ENCODE assay signal across 10 mouse cellular contexts in genomic region chr3:80800995-80801826, GRCm38 (mm10). TPM values are rescaled to one million over a fixed set of nuclear protein-coding genes. Genes with fewer than 3 reads are reported as not detected.
DNase-seq lines count a peak whose midpoint lies in the region; ATAC-seq lines count a peak whose summit lies in the region.
"Had no signal": no experiment of that assay in that cellular context is flagged by ENCODE, and none has a peak within 500 bp of the region (broad histone marks: within the 10 kb centered on the region; RNA-seq: fewer than 3 reads in every experiment).

No protein-coding gene starts in this region.

- H3K4me3 ChIP-seq in kidney, embryonic 14.5 days (ENCODE audit: low read length), result peak overlapping the region; percentile 34
- H3K4me3 ChIP-seq in embryonic facial prominence, embryonic 13.5 days, result peak overlapping the region; percentile 47
- H3K4me3 ChIP-seq in intestine, embryonic 14.5 days (ENCODE audit: low read depth, low read length), result peak overlapping the region; percentile 31
- peak overlapping the region; percentile 44 for H3K4me3 ChIP-seq in limb, embryonic 15.5 days

- DNase-seq in kidney, adult 18-20 months, result no peak
- DNase-seq in adrenal gland, postnatal 10 days, result peak; percentile 36
- peak; percentile 55 for DNase-seq in intestine, embryonic 14.5 days (ENCODE audit: low spot score)
- DNase-seq in retina, postnatal 7 days (ENCODE audit: low read depth, low spot score), result peak; percentile 27
- no peak for DNase-seq in c-Kit-positive CD71-positive TER-119-positive erythroid progenitor cells, embryonic 14.5 days (ENCODE audit: low spot score)

- peaks cover 14% of the 10 kb centered on the region; the same call in 1 of the 2 replicates for H3K4me1 ChIP-seq in kidney, embryonic 14.5 days (ENCODE audit: control insufficient read depth, insufficient read depth, low read length)
- peaks cover 17% of the 10 kb centered on the region for H3K4me1 ChIP-seq in embryonic facial prominence, embryonic 13.5 days
- H3K4me1 ChIP-seq in intestine, embryonic 14.5 days (replicated peaks; ENCODE audit: control insufficient read depth, insufficient read depth, low read length), result peaks cover 6% of the 10 kb centered on the region; the same call in 1 of the 2 replicates
- peaks cover 20% of the 10 kb centered on the region for H3K4me1 ChIP-seq in limb, embryonic 15.5 days

- no peaks in the 10 kb centered on the region for H3K36me3 ChIP-seq in kidney, embryonic 14.5 days (ENCODE audit: control insufficient read depth, insufficient read depth, low read length)
- H3K36me3 ChIP-seq in embryonic facial prominence, embryonic 13.5 days, result no peaks in the 10 kb centered on the region
- H3K36me3 ChIP-seq in intestine, embryonic 14.5 days (ENCODE audit: control insufficient read depth, insufficient read depth, low read length), result no peaks in the 10 kb centered on the region
- H3K36me3 ChIP-seq in limb, embryonic 15.5 days, result no peaks in the 10 kb centered on the region

- 9% methylated on average over 33 of the region's 33 CpGs for WGBS in kidney, embryonic 14.5 days
- 10% methylated on average over 33 of the region's 33 CpGs for WGBS in embryonic facial prominence, embryonic 13.5 days
- WGBS in intestine, embryonic 14.5 days, result 10% methylated on average over 33 of the region's 33 CpGs
- WGBS in limb, embryonic 15.5 days, result 9% methylated on average over 33 of the region's 33 CpGs

- no peaks in the 10 kb centered on the region for H3K9me3 ChIP-seq in kidney, embryonic 14.5 days (ENCODE audit: control insufficient read depth, low read length)
- H3K9me3 ChIP-seq in embryonic facial prominence, embryonic 13.5 days, result no peaks in the 10 kb centered on the region
- no peaks in the 10 kb centered on the region for H3K9me3 ChIP-seq in intestine, embryonic 14.5 days (ENCODE audit: control insufficient read depth, low read length)
- no peaks in the 10 kb centered on the region for H3K9me3 ChIP-seq in limb, embryonic 15.5 days

- peak overlapping the region; percentile 61 for H3K4me2 ChIP-seq in kidney, embryonic 14.5 days (replicated peaks; ENCODE audit: low read depth, low read length)
- peak overlapping the region; percentile 88 for H3K4me2 ChIP-seq in embryonic facial prominence, embryonic 13.5 days
- H3K4me2 ChIP-seq in intestine, embryonic 14.5 days (ENCODE audit: low read length), result peak overlapping the region; percentile 51
- H3K4me2 ChIP-seq in limb, embryonic 15.5 days, result peak overlapping the region; percentile 64

- 0 out of 2 replicates have a peak overlapping the region, but pooled peaks have one; percentile 23 for H3K9ac ChIP-seq in kidney, embryonic 14.5 days (ENCODE audit: low read depth, low read length)
- H3K9ac ChIP-seq in embryonic facial prominence, embryonic 13.5 days, result peak overlapping the region; percentile 54
- H3K9ac ChIP-seq in intestine, embryonic 14.5 days (ENCODE audit: low read length), result no peak overlapping the region
- H3K9ac ChIP-seq in limb, embryonic 15.5 days, result no peak overlapping the region
- H3K9ac ChIP-seq: liver, embryonic 14.5 days had no signal

- peaks cover 21% of the 10 kb centered on the region for H3K27me3 ChIP-seq in kidney, embryonic 14.5 days (ENCODE audit: control insufficient read depth, insufficient read depth, low read length)
- peaks cover 35% of the 10 kb centered on the region for H3K27me3 ChIP-seq in embryonic facial prominence, embryonic 13.5 days
- peaks cover 27% of the 10 kb centered on the region for H3K27me3 ChIP-seq in intestine, embryonic 14.5 days (replicated peaks; ENCODE audit: control insufficient read depth, insufficient read depth, low read length)
- peaks cover 32% of the 10 kb centered on the region for H3K27me3 ChIP-seq in limb, embryonic 15.5 days

- peak; percentile 59 for ATAC-seq in kidney, embryonic 14.5 days (ENCODE audit: low FRiP score, low TSS enrichment)
- ATAC-seq in embryonic facial prominence, embryonic 13.5 days (ENCODE audit: insufficient number of reproducible peaks, insufficient read depth, low FRiP score, low TSS enrichment, low read depth), result no peak; the same call in 1 of the 2 replicates
- no peak for ATAC-seq in intestine, embryonic 14.5 days (replicated peaks; ENCODE audit: low FRiP score, low TSS enrichment, low read depth)
- no peak for ATAC-seq in limb, embryonic 15.5 days (ENCODE audit: insufficient number of reproducible peaks, low FRiP score, low TSS enrichment, low read depth)
- ATAC-seq: Patski had no signal

- H3K27ac ChIP-seq in kidney, embryonic 14.5 days (ENCODE audit: low read depth, low read length), result no peak overlapping the region
- no peak overlapping the region for H3K27ac ChIP-seq in embryonic facial prominence, embryonic 13.5 days
- no peak overlapping the region for H3K27ac ChIP-seq in intestine, embryonic 14.5 days (ENCODE audit: low read depth)
- H3K27ac ChIP-seq in limb, embryonic 15.5 days, result no peak overlapping the region
- H3K27ac ChIP-seq: liver, embryonic 14.5 days had no signal

RNA-seq across cellular contexts. Expression of gene Gria2, which starts 1.4 kb away (rescaled TPM):
- 0.87 and 1.0 TPM in 2 replicates for polyA plus RNA-seq in kidney, embryonic 14.5 days (2014; fragmentation: Nextera tagmentation; extraction: Ambion mirVana)
- 10 to 100 TPM in 1 of 2 experiments, 1 to 10 TPM in 1; 8.5 to 11.5 TPM for total RNA-seq in adrenal gland, postnatal 10 days (2021)
- polyA plus RNA-seq in embryonic facial prominence, embryonic 13.5 days (2015; fragmentation: Nextera tagmentation; extraction: Ambion mirVana), result 3.7 and 3.8 TPM in 2 replicates
- 2.3 and 2.9 TPM in 2 replicates for polyA plus RNA-seq in intestine, embryonic 14.5 days (2014; fragmentation: Nextera tagmentation; extraction: Ambion mirVana)
- 4.3 and 5.7 TPM in 2 replicates for polyA plus RNA-seq in limb, embryonic 15.5 days (2015; fragmentation: Nextera tagmentation; extraction: Ambion mirVana)
- polyA plus RNA-seq: Patski had no signal

Comparison
In these comparisons a context has a peak if more than half of its experiments do, and no peak if none do; other contexts are left out.
1. H3K9ac ChIP-seq: peak in kidney, embryonic 14.5 days (single experiment) and embryonic facial prominence, embryonic 13.5 days (single experiment); none in intestine, embryonic 14.5 days (single experiment) and limb, embryonic 15.5 days (single experiment).
2. DNase-seq: peak in adrenal gland, postnatal 10 days (single experiment), intestine, embryonic 14.5 days (single experiment) and retina, postnatal 7 days (single experiment); none in kidney, adult 18-20 months (single experiment) and c-Kit-positive CD71-positive TER-119-positive erythroid progenitor cells, embryonic 14.5 days (single experiment).
3. Peak in every context shown above with its lines, with median percentiles within 50 percentile points of each other: H3K4me2 ChIP-seq and H3K4me3 ChIP-seq.